Mouse (Mus musculus) thymus, adult 18-20 months (tissue): ENCODE measurements around the gene Syce2.
A peak's percentile ranks its signal among the peaks of the same experiment; 100 is the strongest.
"Not testable (repeated sequence)": the region's sequence is repeated elsewhere in the genome, so short reads cannot be mapped to it uniquely, and the experiment has no call there.

ENCODE experiments used
- DNase-seq, 2 experiments: peaks; one replicate each; pipeline ENCODE4 v3.0.0; 2022; ENCODE audit warnings: mixed read lengths in 2 of 2

The Syce2 gene

DNA sequence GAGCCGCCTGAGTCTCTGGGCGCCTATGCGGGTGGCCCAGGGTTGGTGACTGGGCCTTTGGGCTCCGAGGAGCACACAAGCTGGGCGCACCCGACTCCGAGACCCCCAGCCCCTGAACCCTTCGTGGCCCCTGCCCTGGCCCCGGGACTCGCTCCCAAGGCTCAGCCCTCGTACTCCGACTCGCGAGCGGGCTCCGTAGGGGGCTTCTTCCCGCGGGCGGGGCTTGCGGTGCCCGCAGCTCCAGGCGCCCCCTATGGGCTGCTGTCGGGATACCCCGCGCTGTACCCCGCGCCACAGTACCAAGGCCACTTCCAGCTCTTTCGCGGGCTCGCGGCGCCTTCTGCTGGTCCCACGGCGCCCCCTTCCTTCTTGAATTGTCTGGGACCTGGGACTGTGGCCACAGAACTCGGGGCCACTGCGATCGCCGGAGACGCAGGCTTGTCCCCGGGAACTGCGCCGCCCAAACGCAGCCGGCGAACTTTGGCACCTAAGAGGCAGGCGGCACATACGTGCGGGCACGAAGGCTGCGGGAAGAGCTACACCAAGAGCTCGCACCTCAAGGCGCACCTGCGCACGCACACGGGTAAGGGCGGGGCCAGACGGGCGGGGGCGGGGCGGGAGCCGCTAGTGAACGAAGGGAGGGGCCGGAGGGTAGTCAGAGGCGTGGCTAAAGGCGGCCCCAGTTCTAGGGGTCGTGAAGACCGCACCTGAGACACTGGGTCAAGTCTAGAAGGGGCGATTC is 31.2 kb downstream of the Syce2 start:
- DNase-seq: peak; percentile 88 to 90

DNA sequence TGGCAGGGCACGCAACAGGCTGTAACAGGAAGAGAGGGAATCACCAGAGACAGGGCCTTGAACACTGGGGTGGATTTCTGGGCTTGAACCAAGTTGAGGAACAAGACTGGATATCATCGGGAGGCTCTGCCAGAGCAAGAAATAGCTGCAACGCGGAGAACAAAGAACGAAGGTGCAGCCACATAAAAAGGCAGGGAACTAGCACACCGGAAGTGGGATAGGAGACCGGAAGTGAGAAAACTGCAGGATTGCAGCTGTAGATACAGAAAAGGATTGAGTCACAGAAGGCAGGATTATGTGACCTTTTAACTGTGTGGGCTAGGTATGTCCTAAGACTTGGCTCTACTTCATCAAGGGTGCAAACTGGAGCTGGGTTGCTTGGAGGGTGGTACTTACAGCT is 32.4 kb downstream of the Syce2 start:
- no peak for DNase-seq

DNA sequence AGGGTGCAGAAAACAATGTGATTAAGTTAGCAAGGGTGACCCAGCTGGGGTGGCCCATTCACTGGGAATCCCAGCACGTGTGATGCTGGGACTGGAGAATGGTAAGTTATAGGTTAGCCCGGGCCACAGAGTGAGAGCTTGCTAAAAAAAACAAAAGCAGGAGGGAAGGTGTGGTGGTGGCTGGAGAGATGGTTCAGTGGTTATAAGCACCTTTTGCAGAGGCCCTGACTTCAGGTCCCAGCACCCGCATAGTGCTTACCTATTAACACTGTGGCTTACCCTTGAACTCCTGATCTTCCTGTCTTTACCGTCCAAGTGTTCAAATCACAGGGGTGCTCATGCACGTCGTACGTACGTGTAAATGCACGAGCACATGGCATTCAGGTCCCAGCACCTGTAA is 35.1 kb downstream of the Syce2 start:
- no peak for DNase-seq

DNA sequence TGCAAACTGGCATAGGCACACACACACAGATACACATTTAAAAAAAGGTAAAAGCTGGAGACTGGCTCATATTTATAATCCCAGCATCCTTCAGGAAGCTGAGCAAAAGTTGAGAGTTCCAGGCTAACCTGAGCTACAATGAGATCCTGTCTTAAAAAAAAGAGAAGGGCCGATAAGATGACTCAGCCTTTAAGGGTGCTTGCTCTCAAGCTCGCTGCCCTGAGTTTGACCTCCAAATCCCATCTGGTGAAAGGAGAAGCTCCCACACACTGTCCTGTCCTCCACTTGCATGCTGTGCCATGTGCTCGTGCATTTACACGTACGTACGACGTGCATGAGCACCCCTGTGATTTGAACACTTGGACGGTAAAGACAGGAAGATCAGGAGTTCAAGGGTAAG is 35.6 kb downstream of the Syce2 start:
- no peak for DNase-seq

DNA sequence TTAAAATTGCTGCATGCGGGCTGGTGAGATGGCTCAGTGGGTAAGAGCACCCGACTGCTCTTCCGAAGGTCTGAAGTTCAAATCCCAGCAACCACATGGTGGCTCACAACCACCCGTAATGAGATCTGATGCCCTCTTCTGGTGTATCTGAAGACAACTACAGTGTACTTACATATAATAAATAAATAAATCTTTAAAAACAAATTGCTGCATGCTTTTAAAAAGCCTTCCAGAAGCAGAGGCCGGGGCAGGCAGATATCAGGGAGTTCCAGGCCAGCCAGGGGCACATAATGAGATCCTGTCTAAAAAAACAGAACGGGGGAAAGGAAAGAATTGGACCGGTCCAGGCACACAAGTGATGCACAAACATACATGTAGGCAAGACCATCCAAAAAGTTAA is 36.1 kb downstream of the Syce2 start:
- DNase-seq: not testable (repeated sequence)

DNA sequence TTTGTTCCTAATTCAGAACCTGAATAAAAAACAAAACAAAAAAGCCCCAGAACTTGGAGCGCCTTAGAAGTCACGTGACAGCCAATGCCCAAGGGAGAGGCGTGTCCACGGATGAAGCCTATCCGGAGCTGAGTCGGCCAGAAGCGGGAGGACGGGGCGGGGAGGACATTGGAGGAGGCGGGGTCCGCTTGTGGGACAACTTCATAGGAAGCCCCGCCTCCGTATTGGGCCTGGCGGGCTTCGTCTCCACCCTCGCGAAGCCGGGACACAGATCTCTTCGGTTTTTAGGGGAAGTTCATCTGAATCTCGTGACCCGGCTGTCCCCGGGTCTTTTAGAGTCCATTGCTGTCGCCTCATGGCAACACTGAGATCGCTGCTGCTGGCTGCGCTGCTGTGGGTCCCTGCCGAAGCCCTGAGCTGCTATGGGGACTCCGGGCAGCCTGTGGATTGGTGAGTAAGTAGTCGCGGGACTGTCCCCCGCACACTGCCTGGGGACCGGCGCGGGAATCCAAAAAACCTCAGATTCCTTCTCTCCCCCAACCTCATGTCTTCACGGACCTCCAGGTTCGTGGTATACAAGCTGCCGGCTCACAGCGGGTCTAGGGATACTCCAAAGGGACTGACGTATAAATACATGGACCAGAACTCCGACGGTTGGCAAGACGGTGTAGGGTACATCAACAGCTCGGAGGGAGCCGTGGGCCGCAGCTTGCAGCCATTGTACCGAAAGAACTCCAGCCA is 36.7 kb downstream of the Syce2 start, which contains the start of gene Dnase2a:
Gene Dnase2a (plus strand): TSS at position 140 of the 741 bp plus-strand sequence.
- peak; percentile 83 to 87 for DNase-seq

DNA sequence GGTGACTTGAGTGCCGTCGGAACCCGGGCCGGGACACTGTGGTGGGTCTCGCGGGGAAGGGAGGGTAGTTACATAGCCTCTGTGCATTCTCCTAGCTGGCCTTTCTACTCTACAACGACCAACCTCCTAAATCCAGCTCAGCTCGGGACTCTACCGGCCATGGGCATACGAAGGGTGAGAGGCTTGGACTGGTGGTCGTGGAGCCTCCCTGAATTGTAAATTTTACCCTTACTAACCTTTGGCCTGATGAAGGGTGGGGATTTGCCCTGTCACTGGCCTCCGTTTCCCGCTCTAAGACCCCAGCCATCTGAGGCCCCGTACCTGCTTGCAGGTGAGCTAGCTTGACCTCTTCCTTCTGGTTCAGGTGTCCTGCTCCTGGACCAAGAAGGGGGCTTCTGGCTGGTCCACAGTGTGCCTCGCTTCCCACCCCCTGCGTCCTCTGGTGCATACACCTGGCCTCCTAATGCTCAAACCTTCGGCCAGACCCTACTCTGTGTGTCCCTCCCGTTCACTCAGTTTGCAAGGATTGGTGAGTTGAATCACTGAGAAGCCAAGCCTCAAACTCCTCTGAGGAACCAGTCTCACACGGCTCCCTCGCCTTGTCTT is 37.4 kb downstream of the Syce2 start:
- DNase-seq: no peak

DNA sequence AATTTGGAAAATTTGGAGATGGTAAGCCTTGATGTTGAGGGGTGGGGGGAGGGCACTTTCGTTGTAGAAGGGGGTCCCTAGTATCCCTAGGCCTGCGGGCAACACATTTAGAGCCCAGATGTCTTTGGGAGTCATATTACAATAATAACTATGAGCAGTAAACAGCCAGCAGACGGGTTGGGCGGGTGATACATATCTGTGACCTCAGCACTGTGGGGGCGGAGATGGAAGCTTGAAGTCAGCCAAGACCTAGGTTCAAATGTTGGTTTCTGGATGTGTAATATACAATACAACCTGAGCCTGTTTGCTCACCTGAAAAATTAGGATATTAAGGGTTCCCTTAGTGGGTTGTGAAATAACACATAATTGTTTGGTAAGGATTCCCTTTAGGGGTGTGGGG is 38.0 kb downstream of the Syce2 start:
- no peak for DNase-seq

DNA sequence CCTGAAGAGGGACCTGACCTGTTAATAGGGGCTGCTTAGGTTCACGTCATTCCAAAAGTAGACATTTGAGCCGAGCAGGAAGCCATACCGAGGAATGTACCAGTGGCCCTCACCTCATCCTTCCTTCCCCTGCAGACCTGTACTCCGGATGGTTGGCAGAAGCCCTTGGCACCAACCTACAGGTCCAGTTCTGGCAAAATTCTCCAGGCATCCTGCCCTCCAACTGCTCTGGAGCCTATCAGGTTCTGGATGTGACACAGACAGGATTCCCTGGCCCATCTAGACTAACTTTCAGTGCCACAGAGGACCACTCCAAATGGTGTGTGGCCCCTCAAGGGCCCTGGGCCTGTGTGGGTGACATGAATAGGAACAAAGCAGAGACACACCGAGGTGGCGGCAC is 38.6 kb downstream of the Syce2 start:
- DNase-seq: no peak

DNA sequence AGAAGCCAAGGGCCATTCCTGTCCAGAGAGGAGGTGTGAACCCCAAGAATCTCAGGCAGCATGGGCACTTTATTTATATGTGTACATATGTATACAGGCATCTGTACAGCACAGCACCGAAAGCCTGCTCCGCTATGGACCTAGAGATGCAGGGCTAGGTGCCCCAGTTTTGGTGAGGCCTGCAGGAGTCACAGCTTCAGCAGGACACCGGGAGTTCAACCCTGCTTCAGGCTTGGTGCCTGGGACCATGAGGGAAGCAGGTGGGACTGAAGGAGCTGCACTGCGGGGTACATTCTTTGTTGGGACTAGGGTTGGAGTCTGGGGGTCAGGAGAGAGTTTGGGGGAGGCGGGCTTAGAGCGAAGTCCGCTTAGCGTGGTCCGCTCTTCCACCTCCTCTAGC is 39.9 kb downstream of the Syce2 start:
- DNase-seq: no peak

DNA sequence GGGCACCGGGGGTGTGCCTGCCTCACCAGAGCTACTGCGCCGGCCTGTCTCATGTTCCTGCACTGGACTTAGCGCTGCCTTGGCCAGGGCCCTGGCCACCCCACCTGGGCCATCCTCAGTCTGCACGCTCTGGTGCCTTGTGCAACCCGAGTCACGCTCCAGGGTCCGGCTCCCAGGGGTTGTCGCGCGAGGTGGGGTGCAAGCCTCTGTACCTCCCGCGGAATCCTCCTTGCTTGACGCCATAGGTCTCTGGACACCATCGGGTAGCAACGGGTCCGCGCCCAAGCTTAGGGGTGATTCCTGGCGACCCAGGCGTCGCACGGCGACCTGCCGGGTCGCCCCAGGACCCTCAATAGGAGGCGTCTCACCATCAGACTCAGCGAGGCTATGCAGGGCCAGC is 40.5 kb downstream of the Syce2 start:
- DNase-seq: no peak

DNA sequence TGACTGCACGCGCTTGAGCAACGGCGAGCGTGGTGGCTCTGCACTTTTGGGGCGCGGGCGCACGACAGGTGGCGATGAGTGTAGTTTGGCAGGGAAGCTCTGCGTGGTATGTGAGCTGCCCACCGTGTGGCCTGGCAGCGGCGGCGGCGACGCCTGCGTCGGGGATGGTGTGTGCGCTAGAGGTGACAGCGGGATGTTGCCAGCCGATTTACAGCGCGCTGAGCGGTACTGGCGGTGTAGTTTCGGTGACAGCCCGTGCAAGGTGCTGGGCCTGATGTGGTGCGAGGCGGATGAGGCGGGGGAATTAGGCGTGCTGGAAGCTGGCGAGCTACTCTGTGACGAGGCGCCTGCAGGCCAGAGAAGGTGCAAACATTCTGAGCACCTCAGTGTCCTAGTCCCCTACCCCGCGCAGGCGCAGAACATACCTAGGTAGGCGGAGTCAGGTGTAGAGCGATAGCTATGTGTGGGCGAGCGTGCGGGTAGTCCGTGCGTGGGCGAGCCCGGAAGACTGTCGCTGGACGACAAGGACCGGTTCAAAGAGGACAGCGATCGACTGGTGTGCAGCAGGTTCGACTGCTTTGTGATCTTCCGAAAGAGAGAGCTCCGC is 41.1 kb downstream of the Syce2 start:
- peak; percentile 71 to 85 for DNase-seq

DNA sequence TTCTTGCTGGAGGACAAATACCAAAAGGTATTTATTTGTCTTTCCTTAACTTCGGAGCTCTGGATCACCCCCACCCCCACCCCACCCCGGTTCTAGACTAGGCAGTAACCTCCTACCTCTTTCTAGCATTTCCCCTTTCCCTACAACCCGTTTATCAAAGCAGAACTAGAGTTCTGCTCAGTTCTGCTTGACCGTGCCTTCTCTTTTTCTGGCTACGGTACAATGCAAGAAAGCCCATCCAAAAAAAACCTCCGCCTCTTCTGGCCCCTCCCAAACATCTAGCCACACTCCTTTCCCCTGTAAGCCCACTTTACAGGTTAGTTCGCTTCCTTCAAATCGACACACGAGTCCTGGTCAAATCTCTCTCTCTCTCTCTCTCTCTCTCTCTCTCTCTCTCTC is 41.6 kb downstream of the Syce2 start:
- no peak for DNase-seq

DNA sequence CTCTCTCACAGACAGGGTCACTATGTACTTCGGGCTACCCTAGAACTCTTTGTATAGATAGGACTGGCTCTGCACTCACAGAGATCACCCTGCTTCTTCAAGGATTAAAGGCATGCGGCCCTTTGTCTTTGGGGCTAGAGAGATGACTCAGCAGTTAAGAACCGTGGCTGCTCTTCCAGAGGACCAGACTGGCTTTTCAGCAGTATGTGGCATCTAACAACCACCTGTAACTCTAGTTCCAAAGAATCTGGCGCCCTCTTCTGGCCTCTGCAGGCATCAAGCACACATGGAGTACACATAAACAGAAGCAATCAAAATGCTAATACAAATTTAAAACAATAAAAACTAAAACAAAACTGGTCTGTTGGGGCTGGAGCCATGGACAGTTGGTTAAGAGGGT is 42.0 kb downstream of the Syce2 start:
- DNase-seq: no peak

DNA sequence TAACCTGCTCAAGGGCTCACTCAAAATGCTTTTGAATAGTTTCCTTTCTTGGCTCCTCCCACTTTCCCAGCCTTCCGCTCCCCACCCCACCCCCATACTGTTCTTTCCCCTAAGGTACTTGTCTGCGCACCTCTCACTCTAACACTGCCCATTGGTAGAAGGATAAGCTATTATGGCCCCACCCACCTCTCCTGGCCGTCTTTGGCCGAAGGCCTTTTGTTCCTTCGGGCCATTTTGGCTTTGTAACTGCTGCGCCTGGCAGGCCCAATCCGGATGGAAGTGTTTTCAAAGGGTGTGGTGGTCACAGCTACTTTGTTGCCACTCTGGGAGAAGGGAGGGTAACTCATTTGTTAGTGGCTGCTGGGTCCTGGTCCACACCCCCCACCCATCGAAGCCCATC is 43.4 kb downstream of the Syce2 start:
- no peak for DNase-seq

DNA sequence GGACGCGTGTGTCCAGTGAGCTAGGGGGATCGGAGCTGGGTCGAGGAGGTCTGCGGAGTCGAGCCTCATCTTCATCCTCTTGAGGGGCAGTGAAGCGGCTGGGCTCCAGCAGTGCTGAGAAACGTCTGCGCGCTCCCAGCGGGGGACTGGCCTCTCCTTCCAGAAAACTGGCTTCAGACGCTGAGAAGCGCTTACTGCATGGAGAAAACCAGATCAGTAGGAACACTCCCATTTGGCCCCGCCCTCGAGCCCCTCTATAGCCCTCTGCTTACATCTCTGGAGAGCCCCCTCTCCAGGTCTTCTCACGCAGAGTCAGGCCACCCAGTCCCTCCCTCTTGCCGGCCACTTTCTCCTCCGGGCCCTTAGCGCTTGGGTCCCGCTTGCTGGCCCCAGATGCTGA is 45.9 kb downstream of the Syce2 start:
- no peak for DNase-seq

DNA sequence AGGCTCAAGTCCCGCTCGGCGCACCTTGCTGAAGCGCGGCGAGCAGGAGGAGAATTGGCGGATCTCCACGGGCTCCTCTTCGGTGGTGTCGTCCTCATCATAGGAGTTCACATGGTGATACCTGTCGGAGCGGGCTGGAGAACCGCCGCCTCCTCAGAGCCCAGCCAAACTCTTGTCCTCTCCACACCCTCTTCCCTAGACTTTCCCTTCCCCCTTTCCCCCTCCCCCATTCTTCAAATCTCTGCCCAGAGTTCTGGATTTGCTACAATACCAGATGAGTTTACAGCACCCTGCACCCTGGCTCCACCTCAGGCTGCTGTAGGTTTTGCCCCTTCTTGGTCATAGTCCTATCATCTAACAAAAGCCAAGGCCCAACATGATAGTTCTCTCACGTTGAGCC is 46.7 kb downstream of the Syce2 start:
- DNase-seq: no peak

DNA sequence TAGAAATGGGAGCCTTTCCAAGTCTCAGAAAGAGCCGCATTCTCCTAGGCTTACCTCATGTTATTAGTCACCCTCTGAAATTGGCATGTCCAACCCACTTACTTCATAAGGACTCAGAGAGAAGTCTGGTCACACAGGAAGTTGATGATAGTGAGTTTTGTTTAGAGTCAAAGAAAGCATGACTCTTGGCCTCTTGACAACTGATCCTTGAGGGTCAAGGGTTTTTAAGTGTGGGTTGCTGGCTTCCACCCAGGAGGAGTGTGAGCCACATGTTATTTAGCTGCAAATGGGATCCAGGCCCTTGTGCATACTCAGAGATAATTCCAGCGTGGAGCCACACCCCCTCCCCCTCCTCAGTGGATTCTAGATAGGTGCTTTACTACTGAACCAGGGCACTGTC is 49.7 kb downstream of the Syce2 start:
- no peak for DNase-seq

DNA sequence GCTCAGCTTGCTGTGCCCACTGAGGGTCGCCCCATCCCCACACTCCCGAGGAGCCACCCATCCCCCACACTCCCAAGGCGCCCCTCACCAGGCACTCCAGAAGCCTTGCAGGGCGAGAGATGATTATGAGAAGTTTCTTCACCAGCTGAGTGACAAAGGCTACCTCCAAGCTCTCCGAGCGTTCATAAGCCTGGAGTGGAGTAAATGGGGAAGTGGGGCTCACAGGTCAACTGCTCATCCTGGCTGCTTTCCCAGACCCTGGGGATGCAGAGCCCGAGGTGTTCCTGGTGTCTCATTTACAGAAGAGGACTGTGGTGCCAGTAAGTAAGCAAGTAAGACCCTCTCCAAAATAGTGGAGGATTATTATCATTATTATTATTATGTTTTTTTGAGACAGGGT is 53.6 kb downstream of the Syce2 start:
- no peak for DNase-seq

DNA sequence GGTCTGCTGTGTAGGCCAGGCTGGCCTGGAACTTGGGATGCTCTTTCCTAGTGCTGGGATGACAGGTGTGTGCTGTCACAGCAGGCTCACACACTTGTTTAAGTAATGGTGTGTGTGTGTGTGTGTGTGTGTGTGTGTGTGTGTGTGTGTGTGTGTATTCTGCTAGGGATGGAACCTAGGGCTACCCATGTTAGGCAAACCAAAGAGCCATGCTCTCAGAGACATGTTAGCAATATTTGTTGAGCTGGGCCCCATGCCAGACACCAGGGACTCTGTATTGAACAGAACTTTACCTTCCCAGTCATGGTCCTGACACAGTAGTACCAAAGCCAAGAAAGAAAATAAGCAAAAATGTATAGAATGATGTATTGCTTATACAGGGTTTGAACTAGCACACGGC is 55.6 kb downstream of the Syce2 start:
- no peak for DNase-seq

DNA sequence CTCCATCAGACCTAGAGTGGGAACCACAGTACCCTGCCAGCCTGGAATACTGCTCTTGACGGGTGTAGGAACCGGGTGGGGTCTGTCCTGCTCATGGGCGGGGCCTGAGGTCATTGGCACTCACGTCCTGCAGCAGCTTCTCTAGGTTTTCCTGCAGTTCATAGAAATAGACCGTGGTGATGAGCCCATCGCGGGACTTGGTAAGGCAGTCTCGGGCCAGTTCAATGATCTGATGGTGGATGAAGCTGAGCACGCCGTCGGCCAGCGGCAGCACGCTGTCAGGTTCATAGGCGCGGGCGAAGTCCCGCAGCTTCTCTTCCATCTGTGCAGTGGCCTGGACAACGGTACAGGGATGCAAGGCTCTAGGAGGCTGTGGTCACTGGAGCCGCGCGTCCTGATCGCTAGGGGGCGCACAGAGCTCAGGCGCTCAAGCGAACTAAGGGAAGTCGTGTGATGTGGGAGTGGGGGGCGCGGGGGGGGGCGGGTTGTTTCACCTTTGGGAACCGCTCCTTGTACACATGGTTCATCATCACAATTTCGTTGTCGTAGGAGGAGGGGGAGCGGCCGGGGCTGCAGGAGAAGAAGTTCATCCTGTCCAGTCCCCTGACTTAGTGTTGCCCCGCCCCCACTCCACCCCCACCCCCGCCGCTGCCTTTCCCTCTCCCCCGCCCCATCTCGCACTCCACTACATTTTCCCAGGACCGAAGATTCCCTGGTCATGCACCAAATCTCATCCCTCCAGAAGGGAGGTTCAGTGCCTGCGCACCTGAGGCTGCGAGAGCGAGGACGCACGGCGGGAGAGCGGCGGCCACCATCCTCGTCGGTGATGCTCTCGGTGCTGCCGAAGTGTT is 56.8 kb downstream of the Syce2 start:
- DNase-seq: no peak

DNA sequence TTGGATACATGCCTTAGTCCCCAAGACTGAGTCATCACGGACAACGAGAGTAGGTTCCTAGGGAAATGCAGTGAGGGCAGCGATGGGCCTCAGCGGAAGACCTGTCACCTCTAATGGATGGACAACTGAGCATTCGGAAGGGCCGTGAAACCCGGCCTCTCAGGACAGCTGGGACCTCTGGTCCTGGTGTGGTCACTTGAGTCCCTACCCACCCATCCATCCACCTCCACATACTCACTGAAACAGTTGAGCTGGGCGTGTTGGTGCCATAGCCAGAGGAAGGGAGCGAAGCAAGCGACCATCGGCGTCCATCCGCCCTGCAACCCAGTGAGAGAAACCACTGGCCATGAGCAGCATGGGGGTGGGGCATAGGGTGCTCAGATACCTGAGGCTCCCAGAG is 58.7 kb downstream of the Syce2 start:
- DNase-seq: no peak
